In genomic region chr3:40694438-40694837, GRCm38 (mm10) we compare ENCODE assay signal across 13 mouse cellular contexts. TPM values are rescaled to one million over a fixed set of nuclear protein-coding genes. Genes with fewer than 3 reads are reported as not detected.
DNase-seq lines count a peak whose midpoint lies in the region; ATAC-seq and TF ChIP-seq lines count a peak whose summit lies in the region.
"Had no signal": no experiment of that assay in that cellular context is flagged by ENCODE, and none has a peak within 500 bp of the region (broad histone marks: within the 10 kb centered on the region; RNA-seq: fewer than 3 reads in every experiment).

No protein-coding gene starts in this region.

- no peaks in the 10 kb centered on the region for H3K27me3 ChIP-seq in embryonic facial prominence, embryonic 14.5 days (replicated peaks; ENCODE audit: control insufficient read depth, insufficient read depth, low read length)
- no peaks in the 10 kb centered on the region for H3K27me3 ChIP-seq in embryonic facial prominence, embryonic 10.5 days (replicated peaks; ENCODE audit: low read depth, poor library complexity, severe bottlenecking)
- no peaks in the 10 kb centered on the region for H3K27me3 ChIP-seq in lung, postnatal 0 days (replicated peaks; ENCODE audit: insufficient read depth, low read length)
- H3K27me3 ChIP-seq: midbrain, embryonic 12.5 days had no signal

- no peak overlapping the region for H3K9ac ChIP-seq in embryonic facial prominence, embryonic 14.5 days (ENCODE audit: low read depth, low read length)
- H3K9ac ChIP-seq in lung, postnatal 0 days (replicated peaks; ENCODE audit: low read depth): no peak overlapping the region
- H3K9ac ChIP-seq: midbrain, embryonic 12.5 days had no signal

- H3K27ac ChIP-seq in embryonic facial prominence, embryonic 14.5 days (replicated peaks; ENCODE audit: low read depth, low read length): no peak overlapping the region
- no peak overlapping the region for H3K27ac ChIP-seq in embryonic facial prominence, embryonic 10.5 days (replicated peaks)
- no peak overlapping the region for H3K27ac ChIP-seq in lung, postnatal 0 days (ENCODE audit: low read length)
- H3K27ac ChIP-seq: midbrain, embryonic 12.5 days had no signal

- peak; percentile 36; the same call in 1 of the 2 replicates for TF ChIP-seq EP300 in lung, postnatal 0 days (IDR thresholded peaks at IDR 0.05)

- no peak overlapping the region for H3K4me3 ChIP-seq in embryonic facial prominence, embryonic 14.5 days (ENCODE audit: low read depth, low read length)
- no peak overlapping the region for H3K4me3 ChIP-seq in embryonic facial prominence, embryonic 10.5 days
- no peak overlapping the region for H3K4me3 ChIP-seq in lung, postnatal 0 days (ENCODE audit: low read depth, low read length)
- H3K4me3 ChIP-seq: midbrain, embryonic 12.5 days had no signal

- H3K36me3 ChIP-seq in embryonic facial prominence, embryonic 14.5 days (ENCODE audit: control insufficient read depth, insufficient read depth, low read length): peaks cover 25% of the 10 kb centered on the region; the same call in 1 of the 2 replicates
- peaks cover 24% of the 10 kb centered on the region for H3K36me3 ChIP-seq in embryonic facial prominence, embryonic 10.5 days (replicated peaks)
- no peaks in the 10 kb centered on the region for H3K36me3 ChIP-seq in lung, postnatal 0 days (ENCODE audit: insufficient read depth, low read length)

- WGBS in embryonic facial prominence, embryonic 14.5 days: 51% methylated on average over 2 of the region's 2 CpGs
- 73% methylated on average over 2 of the region's 2 CpGs for whole genome bisulfite sequencing in embryonic facial prominence, embryonic 10.5 days
- 28% methylated on average over 2 of the region's 2 CpGs for WGBS in lung, postnatal 0 days

- DNase-seq in embryonic facial prominence, embryonic 14.5 days (ENCODE audit: low spot score): peak; percentile 81
- no peak for DNase-seq in embryonic facial prominence, embryonic 10.5 days (ENCODE audit: low spot score)
- DNase-seq in kidney, postnatal 4 days: peak; percentile 42 to 54
- DNase-seq in kidney, adult 18-20 months: no peak
- DNase-seq in c-Kit-positive CD71-positive TER-119-negative erythroid progenitor cells, embryonic 14.5 days (ENCODE audit: low read depth): peak; percentile 25
- DNase-seq in lung, postnatal 0 days (ENCODE audit: low spot score): peak; percentile 52
- no peak for DNase-seq in embryo, embryonic 10 days (ENCODE audit: low spot score)
- no peak for DNase-seq in layer of hippocampus, postnatal 36 days
- DNase-seq: adrenal gland, adult 8-10 months; B cell, adult 2 months; spleen, adult 18-20 months had no signal

- no peak overlapping the region for H3K4me2 ChIP-seq in embryonic facial prominence, embryonic 14.5 days (ENCODE audit: low read depth, low read length)
- H3K4me2 ChIP-seq in lung, postnatal 0 days (replicated peaks; ENCODE audit: low read depth, low read length): no peak overlapping the region
- H3K4me2 ChIP-seq: midbrain, embryonic 12.5 days had no signal

- H3K4me1 ChIP-seq in embryonic facial prominence, embryonic 14.5 days (ENCODE audit: control insufficient read depth, insufficient read depth, low read length): no peaks in the 10 kb centered on the region
- no peaks in the 10 kb centered on the region for H3K4me1 ChIP-seq in embryonic facial prominence, embryonic 10.5 days
- no peaks in the 10 kb centered on the region for H3K4me1 ChIP-seq in lung, postnatal 0 days (ENCODE audit: insufficient read depth, low read depth, low read length)
- H3K4me1 ChIP-seq: midbrain, embryonic 12.5 days had no signal

- no peak for TF ChIP-seq CTCF in lung, postnatal 0 days (IDR thresholded peaks at IDR 0.05)

- no peaks in the 10 kb centered on the region for H3K9me3 ChIP-seq in embryonic facial prominence, embryonic 14.5 days (ENCODE audit: control insufficient read depth, low read length)
- no peaks in the 10 kb centered on the region for H3K9me3 ChIP-seq in embryonic facial prominence, embryonic 10.5 days
- H3K9me3 ChIP-seq in lung, postnatal 0 days (ENCODE audit: low read length): no peaks in the 10 kb centered on the region
- H3K9me3 ChIP-seq: midbrain, embryonic 12.5 days had no signal

- ATAC-seq in embryonic facial prominence, embryonic 14.5 days (ENCODE audit: low read depth): peak; percentile 84
- ATAC-seq in lung, postnatal 0 days: peak; percentile 76
- ATAC-seq: inflammation-experienced regulatory T-cells, adult 6 months had no signal

RNA-seq across cellular contexts. Expression of gene Slc25a31, which starts 14.2 kb away (rescaled TPM):
- 0.64 and 0.65 TPM in 2 replicates for polyA plus RNA-seq in embryonic facial prominence, embryonic 14.5 days (2014; fragmentation: Nextera tagmentation; extraction: Ambion mirVana)
- polyA plus RNA-seq in embryonic facial prominence, embryonic 10.5 days (2016; fragmentation: Nextera tagmentation; extraction: Ambion mirVana): 0.11 TPM in 1 of 2 replicates, not detected in the other
- polyA plus RNA-seq in lung, postnatal 0 days (2015; fragmentation: Nextera tagmentation; extraction: Ambion mirVana): 0.08 and 0.12 TPM in 2 replicates
- under 1 TPM; 0.25 to 0.28 TPM for total RNA-seq in layer of hippocampus, postnatal 36 days (2021)
- polyA plus RNA-seq: inflammation-experienced regulatory T-cells, adult 6 months had no signal

RNA-seq across cellular contexts. Expression of gene Hspa4l, which starts 49.9 kb away (rescaled TPM):
- polyA plus RNA-seq in embryonic facial prominence, embryonic 14.5 days (2014; fragmentation: Nextera tagmentation; extraction: Ambion mirVana): 16.4 and 23.9 TPM in 2 replicates
- polyA plus RNA-seq in embryonic facial prominence, embryonic 10.5 days (2016; fragmentation: Nextera tagmentation; extraction: Ambion mirVana): 20.9 and 27.8 TPM in 2 replicates
- polyA plus RNA-seq in lung, postnatal 0 days (2015; fragmentation: Nextera tagmentation; extraction: Ambion mirVana): 22.5 and 26.6 TPM in 2 replicates
- 100 to 1,000 TPM; 165 to 173 TPM for total RNA-seq in layer of hippocampus, postnatal 36 days (2021)

Comparison
In these comparisons a context has a peak if more than half of its experiments do, and no peak if none do; other contexts are left out.
1. DNase-seq: peak in embryonic facial prominence, embryonic 14.5 days (single experiment), kidney, postnatal 4 days (2 of 2), c-Kit-positive CD71-positive TER-119-negative erythroid progenitor cells, embryonic 14.5 days (single experiment) and lung, postnatal 0 days (single experiment); none in embryonic facial prominence, embryonic 10.5 days (single experiment), kidney, adult 18-20 months (single experiment), embryo, embryonic 10 days (single experiment) and layer of hippocampus, postnatal 36 days (0 of 2).